Mouse (Mus musculus) kidney, postnatal 25 days (tissue): ENCODE data around the gene Drd1.

ENCODE experiments used
- DNase-seq, 2 experiments: peaks; one replicate each; pipeline ENCODE4 v3.0.0; 2021; ENCODE audit warnings: mixed read lengths in 2 of 2

Gene Drd1

GRCm38 (mm10) chr13:54055448-54055861, at the start of gene Drd1:
Gene Drd1, minus strand, starts transcription at chr13:54055705.
- peak; percentile 64 to 69 for DNase-seq

GRCm38 (mm10) chr13:54103866-54104265, 48.4 kb upstream of the Drd1 start:
- DNase-seq: no peak

DNA sequence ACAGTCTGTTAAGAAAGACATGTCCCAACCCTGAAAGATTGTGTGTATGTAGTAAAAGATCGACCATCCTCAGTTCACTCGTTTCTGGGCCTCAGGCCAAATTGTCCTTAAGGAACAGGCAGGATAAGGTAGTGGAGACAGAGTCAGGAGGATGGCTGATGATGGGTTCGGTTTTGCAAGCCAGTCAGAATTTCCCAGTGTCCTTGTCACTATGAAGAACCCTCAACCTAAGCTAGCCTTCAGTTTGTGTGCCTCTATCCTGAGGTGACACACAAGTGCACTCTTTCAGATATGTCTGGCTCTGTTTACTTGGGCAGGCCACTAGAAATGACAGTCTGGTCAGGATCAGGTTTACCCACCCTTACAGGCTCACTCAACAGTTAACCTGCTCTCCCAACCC, 47.8 kb upstream of the Drd1 start:
- no peak for DNase-seq

DNA sequence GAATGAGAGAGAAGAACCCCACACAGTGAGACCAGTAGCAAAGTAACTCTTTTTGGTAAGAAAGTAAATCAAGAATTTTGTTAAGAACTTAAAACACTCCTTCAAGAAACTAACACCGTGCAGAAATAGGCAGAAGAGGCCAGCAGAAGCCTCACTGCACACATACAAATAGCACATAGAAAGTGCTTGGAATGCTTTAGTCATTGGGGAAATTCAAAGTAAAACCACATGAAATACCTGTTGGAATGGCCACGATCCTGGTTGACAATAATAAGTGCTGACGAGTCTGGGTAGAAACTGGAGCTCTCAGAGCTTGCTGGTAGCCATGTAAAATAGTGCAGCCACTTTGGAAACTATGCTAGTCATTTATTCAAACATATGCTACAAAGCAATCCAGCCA, 46.6 kb upstream of the Drd1 start:
- DNase-seq: no peak

DNA sequence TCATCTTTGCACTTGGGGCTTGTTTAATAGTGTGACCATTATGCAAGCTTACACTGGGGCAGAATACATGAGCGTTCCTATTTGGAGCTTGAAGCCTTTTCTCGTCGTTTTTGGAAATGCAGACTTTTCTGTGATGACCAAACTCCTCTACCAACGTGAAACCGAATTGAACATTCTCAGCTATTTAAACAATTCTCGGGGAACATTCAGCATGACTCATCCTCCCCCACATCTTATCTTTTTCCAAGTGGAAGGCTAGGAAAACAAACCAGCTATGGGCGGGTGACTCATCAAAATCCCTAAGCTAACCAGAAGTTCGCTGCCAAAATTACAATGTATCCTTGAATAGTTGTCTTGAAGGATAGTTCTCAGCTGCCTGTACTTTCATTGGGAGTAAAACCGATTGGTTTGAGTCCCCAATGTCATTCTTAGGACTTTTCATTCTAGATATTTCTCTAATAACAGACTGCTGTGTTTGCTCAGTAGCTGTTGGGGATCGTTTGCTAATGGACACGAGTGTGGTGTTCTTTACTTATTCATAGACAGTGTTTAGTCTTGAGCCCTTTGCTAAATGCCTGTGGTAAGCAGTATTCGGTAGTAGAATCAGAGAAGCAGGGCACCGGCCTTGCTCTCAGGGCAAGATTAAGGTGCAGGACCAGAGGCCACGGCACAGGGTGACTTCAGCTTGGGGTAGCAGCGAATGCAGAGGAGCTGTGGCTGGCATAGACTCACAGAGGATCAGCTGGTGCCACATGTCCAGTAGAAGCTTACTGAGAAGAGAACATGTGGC, 45.7 kb upstream of the Drd1 start:
- no peak for DNase-seq

DNA sequence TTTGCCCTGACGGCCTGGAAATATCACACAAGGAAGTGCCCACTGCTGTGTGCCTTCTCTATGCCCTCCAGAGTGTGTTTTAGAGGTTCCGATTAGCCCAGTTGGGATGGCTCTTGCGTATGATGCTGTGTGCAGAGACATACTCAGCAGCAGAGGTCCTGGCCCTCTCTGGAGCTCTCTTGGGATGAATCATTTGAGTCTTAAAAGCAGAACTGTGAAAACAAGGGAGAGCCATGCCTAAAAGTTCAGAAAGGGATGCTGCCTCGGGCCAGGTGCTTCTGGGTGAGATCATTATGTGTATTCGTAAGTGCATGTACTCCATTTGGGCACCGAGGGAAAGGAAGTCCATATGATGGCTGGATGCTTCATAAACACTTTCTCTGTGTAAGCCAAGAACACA, 42.3 kb upstream of the Drd1 start:
- no peak for DNase-seq

DNA sequence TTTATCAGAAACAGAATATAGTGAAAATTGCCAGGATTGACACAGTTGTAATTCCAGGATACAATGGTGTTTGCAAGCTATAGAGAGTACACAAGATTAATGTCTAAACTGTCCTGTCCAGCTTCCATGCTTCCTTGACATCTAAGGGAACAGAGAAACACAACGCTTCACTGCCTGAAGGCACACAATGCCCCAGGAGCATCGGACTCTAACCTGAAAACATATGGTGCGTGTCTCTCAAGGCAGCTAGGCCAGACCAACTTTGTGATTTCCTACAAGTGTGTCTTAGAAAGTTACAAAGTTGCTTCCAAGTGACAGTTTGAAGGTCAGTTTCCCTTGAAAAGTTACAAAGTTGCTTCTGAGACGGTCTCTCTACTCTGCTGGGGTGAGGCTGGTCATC, 41.7 kb upstream of the Drd1 start:
- no peak for DNase-seq

DNA sequence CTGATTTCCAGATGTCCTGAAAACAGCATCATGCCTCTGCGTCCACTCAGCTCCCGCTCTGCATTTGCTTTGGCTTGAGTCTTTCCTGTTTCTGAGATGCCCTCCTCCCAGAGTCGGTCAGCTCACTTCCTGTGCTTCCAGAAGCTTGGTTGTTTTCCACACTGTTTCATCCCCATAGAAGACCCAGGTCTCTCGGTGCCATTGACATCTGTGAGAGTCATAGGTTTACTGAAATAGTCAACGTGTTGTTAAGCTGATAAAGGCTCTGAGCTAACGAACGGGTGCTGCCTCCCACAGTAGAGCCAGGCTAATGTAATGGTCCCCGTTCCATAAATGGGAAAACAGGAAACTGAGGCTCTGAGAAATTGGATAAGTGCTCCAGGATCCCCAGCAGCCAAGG, 40.2 kb upstream of the Drd1 start:
- no peak for DNase-seq

GRCm38 (mm10) chr13:54094963-54095362, 39.5 kb upstream of the Drd1 start:
- DNase-seq: no peak

DNA sequence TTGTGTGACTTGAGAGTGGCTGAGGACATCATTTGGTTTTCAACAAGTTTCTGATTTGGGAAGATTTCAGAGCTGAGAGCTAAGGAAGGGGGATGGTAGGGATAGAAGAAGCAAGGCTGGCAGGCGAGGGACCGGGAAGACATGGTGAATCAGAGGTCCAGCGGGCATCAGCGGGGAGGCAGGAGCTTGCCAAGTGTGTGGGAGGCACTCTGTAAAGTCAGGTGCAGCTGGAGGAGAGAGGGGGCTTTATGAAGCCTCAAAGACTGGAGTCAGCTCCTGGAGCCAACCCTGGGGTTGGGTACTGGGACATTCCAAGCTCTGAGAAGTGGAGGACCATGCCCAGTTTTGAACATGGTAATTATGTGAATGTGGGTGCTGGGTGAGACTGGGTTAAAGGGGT, 38.8 kb upstream of the Drd1 start:
- DNase-seq: no peak

- no peak for DNase-seq
Measured at GRCm38 (mm10) chr13:54091719-54092118, 36.2 kb upstream of the Drd1 start.

DNA sequence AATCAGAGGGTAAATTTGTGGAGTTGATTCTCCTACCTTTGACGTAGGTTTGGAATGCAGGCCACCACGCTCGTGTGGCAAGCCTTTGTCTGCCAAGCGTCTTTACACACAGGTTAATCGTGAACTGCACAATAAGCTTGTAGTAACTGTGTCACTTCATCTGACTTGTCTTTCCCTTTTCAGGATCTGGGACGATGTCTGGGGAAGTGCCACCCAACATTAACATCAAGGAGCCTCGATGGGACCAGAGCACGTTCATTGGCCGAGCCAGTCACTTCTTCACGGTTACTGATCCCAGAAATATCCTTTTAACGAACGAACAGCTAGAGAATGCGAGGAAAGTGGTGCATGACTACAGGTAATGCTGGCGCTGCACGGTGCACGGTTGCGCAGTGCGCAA, 29.8 kb upstream of the Drd1 start:
- no peak for DNase-seq

GRCm38 (mm10) chr13:54084826-54085225, 29.3 kb upstream of the Drd1 start:
- no peak for DNase-seq

- DNase-seq: no peak
Measured at GRCm38 (mm10) chr13:54084178-54084577, 28.7 kb upstream of the Drd1 start.

DNA sequence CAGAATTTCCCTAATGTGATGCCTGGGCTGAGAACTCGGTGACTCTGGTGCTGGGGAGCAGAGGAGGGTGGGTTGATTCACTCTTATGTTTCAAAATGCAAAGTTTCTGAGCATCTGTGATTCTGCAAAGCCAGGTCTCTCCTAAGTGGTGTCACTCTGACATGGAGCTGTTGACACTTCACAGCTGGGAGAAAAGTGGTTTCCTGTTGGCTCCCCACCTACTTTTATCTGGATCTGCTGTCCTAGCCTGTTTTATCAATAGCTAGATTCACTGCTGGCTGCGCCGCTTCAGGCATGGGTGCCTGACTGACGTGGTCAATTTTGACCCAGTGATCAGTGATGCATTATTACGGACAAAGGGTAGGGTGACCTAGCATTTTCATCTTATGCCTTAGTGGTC, 27.4 kb upstream of the Drd1 start:
- DNase-seq: no peak

GRCm38 (mm10) chr13:54080785-54081184, 25.3 kb upstream of the Drd1 start:
- DNase-seq: no peak

GRCm38 (mm10) chr13:54079782-54080759, 24.6 kb upstream of the Drd1 start:
- peak; percentile 60 to 82 for DNase-seq

GRCm38 (mm10) chr13:54077470-54078174, 22.1 kb upstream of the Drd1 start:
- peak in 1 of 2 experiments; percentile 55 for DNase-seq

GRCm38 (mm10) chr13:54076762-54077460, 21.4 kb upstream of the Drd1 start:
- peak; percentile 67 to 78 for DNase-seq

- DNase-seq: no peak
Measured at GRCm38 (mm10) chr13:54076051-54076450, 20.5 kb upstream of the Drd1 start.

DNA sequence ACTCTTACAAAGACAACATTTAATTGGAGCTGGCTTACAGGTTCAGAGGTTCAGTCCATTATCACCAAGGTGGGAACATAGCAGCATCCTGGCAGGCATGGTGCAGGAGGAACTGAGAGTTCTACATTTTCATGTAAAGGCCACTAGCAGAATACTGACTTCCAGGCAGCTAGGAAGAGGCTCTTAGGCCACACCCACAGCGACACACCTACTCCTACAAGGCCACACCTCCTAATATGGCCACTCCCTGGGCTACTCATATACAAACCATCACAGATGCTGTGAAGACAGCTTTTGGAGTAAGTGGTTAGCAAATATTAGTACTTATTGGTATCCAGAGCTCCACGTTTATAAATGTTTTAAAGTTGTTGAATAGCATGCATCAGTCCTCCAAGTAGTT, 19.9 kb upstream of the Drd1 start:
- no peak for DNase-seq

DNA sequence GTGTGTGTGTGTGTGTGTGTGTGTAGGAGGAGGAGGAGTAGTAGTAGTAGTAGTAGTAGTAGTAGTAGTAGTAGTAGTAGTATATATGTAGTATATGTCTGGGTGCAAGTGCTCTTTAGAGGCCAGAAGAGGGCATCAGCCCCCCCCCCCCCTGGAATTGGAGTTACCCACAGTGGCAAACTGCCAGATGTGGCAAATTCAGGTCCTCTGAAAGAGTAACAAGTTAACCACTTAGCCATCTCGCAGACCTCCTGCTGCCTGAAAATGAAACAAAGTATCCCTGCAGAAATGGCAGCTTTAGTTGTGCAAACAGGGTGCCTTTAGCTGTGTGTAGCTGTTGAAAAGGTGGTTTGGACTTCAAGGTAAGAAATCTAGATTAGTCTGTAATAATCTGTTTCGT, 18.0 kb upstream of the Drd1 start:
- DNase-seq: peak; percentile 71 to 73

GRCm38 (mm10) chr13:54073066-54073465, 17.6 kb upstream of the Drd1 start:
- no peak for DNase-seq
